Mouse (Mus musculus) neural tube, embryonic 10.5 days (tissue): Measurements from ENCODE around the gene Afg3l1.
"Not testable (repeated sequence)": the region's sequence is repeated elsewhere in the genome, so short reads cannot be mapped to it uniquely, and the experiment has no call there.

Experiments used
- DNase-seq: peaks from one replicate; pipeline ENCODE4 v3.0.0-alpha.2; 2017; ENCODE audit warnings: low spot score; ENCODE audit errors: extremely low spot score

Gene Afg3l1

GRCm38 (mm10) chr8:123477737-123478258 is at the start of gene Afg3l1:
Gene Afg3l1, plus strand, starts transcription at chr8:123477903.
- DNase-seq = peak; percentile 95

DNA sequence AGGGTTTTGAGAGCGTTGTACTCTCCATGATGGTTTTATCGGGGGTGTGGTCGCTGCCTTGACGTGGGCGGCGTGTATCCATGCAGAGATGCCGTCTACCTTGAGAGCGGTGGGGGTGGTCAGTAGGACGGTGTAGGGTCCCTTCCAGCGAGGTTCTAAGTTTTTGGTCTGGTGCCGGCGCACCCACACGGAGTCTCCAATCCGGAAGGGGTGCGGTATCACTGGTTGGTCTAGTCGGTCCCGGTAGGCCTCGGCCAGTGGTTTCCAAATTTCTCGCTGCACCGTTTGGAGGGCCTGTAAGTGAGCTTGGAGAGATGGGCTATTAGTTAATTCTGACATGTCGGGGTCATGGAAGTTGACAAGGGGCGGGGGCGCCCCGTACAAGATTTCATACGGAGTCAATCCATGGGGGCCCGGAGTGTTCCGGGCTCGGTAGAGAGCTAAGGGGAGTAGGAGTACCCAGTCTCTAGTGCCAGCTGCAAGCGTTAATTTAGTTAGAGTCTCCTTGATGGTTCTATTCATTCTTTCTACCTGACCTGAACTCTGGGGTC is 49.3 kb upstream of the Afg3l1 start:
- no peak for DNase-seq

GRCm38 (mm10) chr8:123428939-123429721 is 48.6 kb upstream of the Afg3l1 start:
- DNase-seq = no peak

GRCm38 (mm10) chr8:123429722-123430013 is 48.0 kb upstream of the Afg3l1 start:
- DNase-seq = not testable (repeated sequence)

GRCm38 (mm10) chr8:123430936-123431335 is 46.8 kb upstream of the Afg3l1 start:
- not testable (repeated sequence) for DNase-seq

GRCm38 (mm10) chr8:123431616-123432365 is 45.9 kb upstream of the Afg3l1 start:
- DNase-seq = no peak

DNA sequence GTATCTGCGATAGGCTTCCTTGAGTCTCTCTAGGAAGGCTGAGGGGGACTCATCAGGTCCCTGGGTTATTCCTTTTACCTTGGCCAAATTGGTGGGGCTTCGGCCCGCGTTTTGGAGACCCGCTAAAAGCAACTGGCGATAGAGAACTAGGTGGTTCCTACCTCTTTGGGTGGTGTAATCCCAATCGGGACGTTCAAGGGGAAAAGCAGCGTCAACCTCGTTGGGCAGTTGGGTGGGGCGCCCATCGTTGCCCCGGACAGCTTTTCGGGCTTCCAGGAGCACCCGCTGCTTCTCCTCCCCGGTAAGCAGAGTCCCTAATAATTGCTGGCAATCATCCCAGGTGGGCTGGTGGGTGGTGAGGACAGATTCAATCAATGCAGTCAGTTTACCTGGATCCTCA is 45.3 kb upstream of the Afg3l1 start:
- DNase-seq = no peak

GRCm38 (mm10) chr8:123433241-123433974 is 44.3 kb upstream of the Afg3l1 start:
- not testable (repeated sequence) for DNase-seq

DNA sequence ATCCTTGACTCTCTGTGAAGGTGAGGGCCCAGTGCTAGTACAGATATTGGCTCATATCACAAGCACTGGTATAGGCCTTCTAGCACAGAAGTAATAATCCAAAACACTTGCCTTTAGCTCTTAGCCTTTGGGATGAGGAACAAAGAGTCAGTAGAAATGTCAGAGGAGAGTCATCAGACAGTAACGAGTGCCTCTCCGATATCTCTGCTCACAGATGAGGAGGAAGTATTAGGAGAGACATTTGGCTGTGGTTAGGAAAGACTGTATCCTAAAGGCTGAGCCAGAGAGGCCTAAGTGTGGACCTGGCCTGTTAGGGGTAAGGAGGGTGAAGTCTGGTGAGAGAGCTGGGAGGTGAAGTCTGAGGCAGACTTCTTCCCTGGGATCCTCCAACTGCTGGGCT is 35.9 kb upstream of the Afg3l1 start:
- no peak for DNase-seq

DNA sequence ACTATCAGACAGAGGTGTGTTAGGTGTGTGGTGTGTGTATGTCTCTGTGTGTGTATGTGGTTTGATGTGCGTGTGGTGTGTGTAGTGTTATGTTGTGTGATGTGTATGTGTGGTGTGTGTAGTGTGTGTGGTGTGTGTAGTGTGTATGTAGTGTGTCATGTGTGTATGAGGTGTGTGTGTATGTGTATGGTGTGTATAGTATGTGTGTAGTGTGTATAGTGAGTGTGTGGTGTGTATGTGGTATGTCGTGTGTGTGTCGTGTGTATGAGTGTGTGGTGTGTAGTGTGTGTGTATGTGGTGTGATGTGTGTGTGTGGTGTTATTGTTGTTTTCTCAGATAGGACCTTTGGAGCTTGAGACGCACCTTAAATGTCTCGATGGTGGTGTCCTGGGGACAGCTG is 35.4 kb upstream of the Afg3l1 start:
- no peak for DNase-seq

DNA sequence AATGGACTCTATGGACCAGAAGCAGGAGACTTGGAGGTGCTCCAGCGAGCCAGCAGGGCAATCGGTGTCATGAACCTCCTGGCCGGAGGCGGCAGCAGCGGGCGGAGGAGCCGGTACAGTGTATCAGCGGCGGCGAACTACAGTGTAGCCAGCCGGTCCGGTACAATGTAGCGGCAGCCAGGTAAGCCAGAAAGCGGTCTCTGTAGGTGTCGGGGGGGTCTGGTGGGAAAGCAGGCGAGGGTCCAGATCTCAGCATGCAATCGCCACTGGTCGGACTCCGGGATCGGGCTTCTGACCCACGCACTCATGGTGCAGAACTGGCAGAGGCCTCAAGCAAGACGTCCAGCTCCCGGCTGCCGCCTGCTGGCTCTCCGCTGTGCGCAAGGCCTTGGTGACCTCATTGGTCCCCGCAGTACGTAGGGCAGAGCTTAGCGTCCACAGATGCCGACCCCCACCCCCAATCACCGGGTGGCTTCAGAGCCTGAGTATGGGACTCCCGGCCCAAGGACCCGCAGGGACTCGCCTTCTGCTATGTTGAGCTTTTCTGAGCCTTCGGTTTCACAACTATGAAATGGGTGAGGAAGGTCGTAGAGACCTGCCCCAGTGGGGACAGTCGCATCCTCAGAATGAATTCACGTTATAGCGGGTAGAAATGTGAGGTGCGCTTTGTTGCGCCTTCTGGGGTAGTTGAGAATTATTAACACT is 34.7 kb upstream of the Afg3l1 start:
- peak; percentile 93 for DNase-seq

- DNase-seq = no peak
These were observed 34.2 kb upstream of the Afg3l1 start for GRCm38 (mm10) chr8:123443576-123443921.

DNA sequence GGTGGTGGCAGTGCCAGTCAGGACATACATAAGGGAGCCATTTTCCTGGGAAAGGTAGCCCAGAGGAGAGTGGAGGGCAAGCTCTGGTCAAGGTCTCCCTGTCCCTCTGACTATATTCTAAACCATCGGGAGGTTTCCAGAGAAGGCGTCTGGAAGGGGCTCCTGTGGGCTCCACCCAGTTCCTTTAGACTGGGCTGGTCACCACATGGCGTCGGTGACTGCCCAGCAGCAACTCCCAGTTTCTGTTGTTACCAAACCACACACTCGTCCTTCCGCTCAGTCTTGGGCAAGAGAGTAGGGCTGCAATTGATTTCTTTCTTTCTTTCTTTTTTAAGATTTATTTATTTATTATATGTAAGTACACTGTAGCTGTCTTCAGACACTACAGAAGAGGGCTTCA is 33.6 kb upstream of the Afg3l1 start:
- DNase-seq = no peak

GRCm38 (mm10) chr8:123445981-123446380 is 31.7 kb upstream of the Afg3l1 start:
- DNase-seq = no peak

DNA sequence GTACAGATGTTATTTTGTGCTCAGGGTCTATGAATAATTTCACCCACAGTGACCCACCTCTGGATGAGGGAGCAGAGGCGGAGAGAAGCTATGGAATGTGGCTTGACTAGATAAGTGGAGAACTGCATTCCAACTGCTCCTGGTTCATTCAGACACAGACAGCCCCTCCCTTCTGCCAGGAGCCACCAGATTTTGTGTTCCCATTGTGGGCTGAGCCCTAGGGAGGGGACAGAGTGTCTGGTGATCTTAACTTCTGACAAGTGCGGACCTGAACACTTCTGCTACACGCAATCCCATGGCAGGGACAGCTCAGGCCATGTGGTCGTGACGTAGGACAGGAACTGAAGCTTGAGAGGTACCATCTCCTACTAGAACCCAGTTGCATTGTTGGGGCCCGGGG is 30.9 kb upstream of the Afg3l1 start:
- DNase-seq = no peak

- no peak for DNase-seq
These were observed 26.9 kb upstream of the Afg3l1 start for GRCm38 (mm10) chr8:123450783-123451182.

- DNase-seq = not testable (repeated sequence)
These were observed 26.0 kb upstream of the Afg3l1 start for GRCm38 (mm10) chr8:123451747-123452146.

- DNase-seq = no peak
These were observed 25.6 kb upstream of the Afg3l1 start for GRCm38 (mm10) chr8:123452149-123452548.

- DNase-seq = no peak
These were observed 24.4 kb upstream of the Afg3l1 start for GRCm38 (mm10) chr8:123453291-123453690.

DNA sequence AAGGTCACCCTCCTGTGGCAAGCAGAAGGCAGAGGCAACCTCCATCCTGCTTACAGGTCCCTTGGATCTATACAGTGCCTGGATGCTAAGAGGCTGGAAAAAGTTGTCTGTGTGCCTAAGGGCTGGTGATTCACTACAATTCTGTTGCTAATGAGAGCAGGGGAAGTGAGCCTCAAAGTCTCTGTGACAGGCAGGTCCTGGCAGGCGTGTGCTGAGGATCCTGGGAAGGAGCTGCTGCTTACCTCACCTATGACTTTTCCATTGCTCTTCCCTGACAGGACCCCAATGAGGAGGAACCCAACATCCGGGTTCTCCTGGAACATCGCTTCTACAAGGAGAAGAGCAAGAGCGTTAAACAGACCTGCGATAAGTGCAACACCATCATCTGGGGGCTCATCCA is 23.8 kb upstream of the Afg3l1 start:
- DNase-seq = no peak

- DNase-seq = no peak
These were observed 23.1 kb upstream of the Afg3l1 start for GRCm38 (mm10) chr8:123454559-123454958.
